Mouse (Mus musculus) heart, adult 2 months (tissue): ENCODE measurements around the gene Tmem104. TPM values are rescaled to one million over a fixed set of nuclear protein-coding genes. Genes with fewer than 3 reads are reported as not detected.

Experiments used
- DNase-seq, 2 experiments: peaks; one replicate each; pipeline ENCODE4 v3.0.0; 2021
- H3K27ac ChIP-seq: fragments of 200-600 bp; 2 replicates; pipeline ENCODE4 v1.8.1; 2022
- H3K27me3 ChIP-seq: fragments of 200-500 bp; 2 replicates; pipeline ENCODE4 v1.6.1; 2012; ENCODE audit warnings: mild to moderate bottlenecking, low read length, inconsistent platforms, mixed read lengths; ENCODE audit not compliant: control insufficient read depth, insufficient read depth
- H3K36me3 ChIP-seq: fragments of 200-500 bp; 2 replicates; pipeline ENCODE4 v1.6.1; 2012; ENCODE audit warnings: low read length, inconsistent platforms; ENCODE audit not compliant: control insufficient read depth, insufficient read depth
- H3K4me1 ChIP-seq: fragments of 200-500 bp; 2 replicates; pipeline ENCODE4 v1.6.1; 2011; ENCODE audit warnings: low read length; ENCODE audit not compliant: control insufficient read depth, insufficient read depth
- H3K4me3 ChIP-seq: fragments of 200-600 bp; 2 replicates; pipeline ENCODE4 v1.8.1; 2022
- H3K79me2 ChIP-seq: fragments of 200-500 bp; replicated peaks from 2 replicates; pipeline ENCODE4 v1.6.1; 2012; ENCODE audit warnings: mild to moderate bottlenecking, inconsistent platforms, low read length, moderate library complexity, mixed read lengths; ENCODE audit not compliant: control insufficient read depth, insufficient read depth
- H3K9ac ChIP-seq: fragments of 200-500 bp; 2 replicates; pipeline ENCODE4 v1.6.1; 2012; ENCODE audit warnings: low read depth, mild to moderate bottlenecking, control low read depth, inconsistent platforms, low read length, mixed read lengths
- CTCF ChIP-seq: fragments of 200-600 bp; IDR thresholded peaks from 2 replicates; pipeline ENCODE4 v1.8.1; 2022; ENCODE audit warnings: antibody characterized with exemption, mild to moderate bottlenecking, moderate library complexity
- EP300 ChIP-seq: fragments of 200-500 bp; IDR thresholded peaks from 2 replicates; pipeline ENCODE4 v1.6.1; 2011; ENCODE audit warnings: low read depth, low read length, control low read depth; ENCODE audit not compliant: insufficient read depth
- POLR2A ChIP-seq: fragments of 200-500 bp; IDR thresholded peaks from 2 replicates; pipeline ENCODE4 v1.6.1; 2011; ENCODE audit warnings: mild to moderate bottlenecking, low read depth, low read length, control low read depth; ENCODE audit not compliant: insufficient read depth
- WGBS: fragments of 180-500 bp; shearing (Covaris S2); methylation state at CpG from one replicate; pipeline ENCODE4 v1.1.7; 2018; 5-methylcytosine and 5-hydroxymethylcytosine counted together
- intact Hi-C: fragments of 180-260 bp; cut with DNase I; formaldehyde crosslinking; loops from one replicate; pipeline ENCODE4 v1.15.1; 2025
- polyA plus RNA-seq: library from polyadenylated mRNA; depleted of rRNA; stranded (reverse); fragments of >200 nt; gene quantifications from 2 replicates; pipeline ENCODE4 v1.2.3, GENCODE M21; 2012
- total RNA-seq, 2 experiments: library from RNA; stranded (reverse); gene quantifications; 2 replicates each; pipeline ENCODE4 v1.2.3; 2021

The Tmem104 gene
- total and polyA plus RNA-seq, 3 experiments, result 8.8 to 11.6 (median 9.9) TPM

DNA sequence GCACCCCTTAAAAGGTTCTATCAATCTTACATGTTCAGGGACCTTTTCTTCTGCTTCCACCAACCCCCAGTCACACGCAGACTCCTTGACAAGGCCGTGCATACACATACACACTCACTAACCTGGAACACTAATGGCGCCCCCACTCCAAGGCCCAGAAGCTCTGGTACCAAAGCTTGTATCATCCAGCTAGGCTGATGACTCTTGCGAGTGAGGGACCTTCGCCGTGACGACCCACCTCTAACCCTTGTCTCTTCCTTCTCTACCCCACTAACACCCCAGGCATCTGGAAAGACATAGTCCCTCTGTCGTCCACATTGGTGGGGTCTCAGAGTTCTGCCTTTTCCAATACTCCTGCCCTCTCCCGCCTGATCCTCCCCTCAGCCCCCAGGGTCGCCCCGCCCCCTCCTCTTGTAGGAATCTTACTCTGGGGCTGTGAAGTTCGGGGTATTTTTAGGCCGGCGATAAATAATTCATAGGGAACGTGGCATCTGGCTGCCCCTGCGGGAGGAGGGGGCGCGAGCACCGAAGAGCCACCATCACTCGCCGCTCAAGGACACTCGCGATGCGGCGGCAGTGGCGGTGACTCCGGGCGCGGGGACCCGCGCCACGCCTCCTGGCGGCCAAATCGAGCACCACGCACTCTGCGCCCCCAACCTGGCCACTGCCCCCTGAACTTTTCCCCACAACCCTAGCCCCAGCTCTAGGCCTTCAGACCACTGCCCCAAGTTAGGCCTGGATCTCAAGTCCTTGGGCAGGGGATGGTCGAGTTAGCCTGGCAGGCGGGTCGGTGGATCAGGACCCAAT lies 77.8 kb downstream of the Tmem104 start:
- TF ChIP-seq EP300 (no peak), CTCF (peak; percentile 70)
- WGBS, result 15% methylated on average over 39 of the region's 39 CpGs
- Histone ChIP-seq H3K4me3 (no peak overlapping the region), H3K27me3 (peaks cover 9% of the 10 kb centered on the region), H3K79me2 (no peaks in the 10 kb centered on the region), H3K36me3 (no peaks in the 10 kb centered on the region), H3K4me1 (no peaks in the 10 kb centered on the region), H3K9ac (no peak overlapping the region), H3K27ac (no peak overlapping the region)
- no peak for DNase-seq
- intact Hi-C loops, result no loop called here

DNA sequence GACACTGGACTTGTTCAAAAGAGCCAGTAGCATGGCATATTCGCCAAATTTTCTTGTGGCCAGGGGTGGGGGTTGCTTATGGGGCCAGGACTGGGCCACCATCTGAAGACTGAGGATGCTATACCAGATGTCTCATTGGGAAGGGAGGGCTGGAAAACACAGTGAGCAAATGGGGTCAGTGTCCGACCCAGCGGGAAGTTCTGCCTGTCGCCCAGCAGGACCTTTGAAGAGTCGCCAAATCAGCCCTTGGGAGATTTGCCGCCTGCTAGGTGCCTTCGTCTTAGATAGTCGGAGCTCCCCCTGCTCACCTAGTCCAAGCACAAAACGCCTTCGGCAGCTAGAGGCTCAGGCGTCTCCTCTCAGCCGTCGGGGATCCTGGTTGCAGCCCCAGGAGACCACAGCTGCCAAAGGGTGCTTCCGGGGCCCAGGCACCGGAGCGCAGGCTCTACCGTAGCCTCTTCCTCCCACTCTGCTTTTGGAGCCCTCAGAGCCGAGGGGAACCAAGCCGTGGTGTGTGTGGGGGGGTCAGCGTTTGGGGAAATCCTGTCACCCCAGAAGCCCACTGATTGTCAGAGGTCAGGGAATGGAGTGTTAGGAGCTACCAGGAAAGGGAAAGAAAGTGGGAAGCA lies 78.6 kb downstream of the Tmem104 start:
- Histone ChIP-seq H3K4me3 (no peak overlapping the region), H3K9ac (no peak overlapping the region), H3K4me1 (no peaks in the 10 kb centered on the region; the same call in 1 of the 2 replicates), H3K36me3 (no peaks in the 10 kb centered on the region), H3K79me2 (no peaks in the 10 kb centered on the region), H3K27ac (no peak overlapping the region), H3K27me3 (peaks cover 9% of the 10 kb centered on the region)
- TF ChIP-seq EP300 (no peak), CTCF (no peak), POLR2A (no peak)
- 8% methylated on average over 20 of the region's 20 CpGs for WGBS
- intact Hi-C loops, result no loop called here
- no peak for DNase-seq

DNA sequence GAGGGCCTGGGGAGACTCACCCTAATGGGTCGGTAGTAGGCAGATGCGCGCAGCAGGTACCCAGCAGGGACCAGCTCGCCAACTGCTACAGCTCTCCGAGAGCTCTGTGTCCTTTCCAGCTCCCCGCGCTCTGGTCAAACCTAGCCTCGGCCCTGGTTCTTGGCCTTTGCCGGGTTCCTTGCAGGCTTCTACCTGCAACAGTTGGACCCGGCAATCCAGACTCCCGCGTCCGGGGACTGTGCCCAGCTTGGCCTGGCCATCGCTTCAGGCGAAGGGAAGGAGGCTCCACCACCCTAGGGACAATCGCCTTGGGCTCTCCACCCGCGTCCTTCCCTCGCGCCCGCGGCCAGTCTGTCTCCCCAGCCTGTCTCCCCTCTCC lies 79.1 kb downstream of the Tmem104 start:
- H3K9ac ChIP-seq, result no peak overlapping the region

DNA sequence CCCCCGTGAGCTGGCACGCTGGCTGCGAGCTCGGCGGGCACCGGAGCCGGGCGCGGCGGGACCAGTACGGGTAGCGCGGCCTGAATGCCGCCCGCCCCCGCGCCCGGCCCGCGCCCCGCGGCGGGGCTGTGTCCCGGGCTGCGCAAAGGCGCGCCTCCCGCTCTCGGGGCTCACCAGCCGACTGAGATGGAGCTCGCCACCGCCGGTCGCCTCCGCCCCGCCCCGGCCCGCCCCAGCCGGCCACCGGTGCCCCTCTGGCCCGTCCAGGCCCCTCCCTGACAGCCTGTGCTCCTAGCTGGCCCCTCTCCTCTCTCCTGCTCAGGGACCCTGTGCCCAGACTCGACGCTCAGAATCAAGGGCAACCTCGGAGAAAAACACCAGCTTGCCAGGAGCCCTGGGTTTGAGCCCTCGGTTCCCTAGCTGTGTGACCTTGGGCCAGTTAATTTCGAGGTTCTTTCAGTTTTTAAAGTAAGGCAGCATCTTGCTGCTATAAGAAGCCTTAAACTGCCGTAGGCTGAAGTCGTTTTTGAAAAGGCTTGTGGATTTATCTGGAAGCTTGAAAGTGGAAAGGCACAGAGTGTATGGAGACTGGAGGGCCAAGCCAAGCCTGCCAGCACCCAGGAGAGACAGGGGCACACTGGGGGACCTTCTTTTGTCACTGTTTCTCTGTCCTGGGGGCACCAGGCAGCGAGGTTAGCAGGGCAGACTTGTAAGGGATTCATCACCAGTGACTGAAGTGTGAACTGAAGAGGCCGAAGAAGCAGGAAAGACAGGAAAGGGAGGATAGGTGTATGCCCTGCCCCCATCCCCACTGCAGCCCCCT lies 80.0 kb downstream of the Tmem104 start, which contains the start of gene Grin2c:
Gene Grin2c, minus strand, starts transcription at position 183 of the 823 bp plus-strand sequence.
- intact Hi-C loops, result no loop called here
- Histone ChIP-seq H3K27ac (no peak within 1 kb of the TSS), H3K9ac (peak within 1 kb of the TSS; percentile 5; the same call in 1 of the 2 replicates), H3K27me3 (peaks cover 9% of the 10 kb centered on the region), H3K4me1 (no peaks in the 10 kb centered on the region; the same call in 1 of the 2 replicates), H3K79me2 (no peaks in the 10 kb centered on the region), H3K4me3 (peak within 1 kb of the TSS; percentile 20; the same call in 1 of the 2 replicates), H3K36me3 (no peaks in the 10 kb centered on the region)
- no peak for DNase-seq
- TF ChIP-seq EP300, result no peak
- no peak for TF ChIP-seq POLR2A
- TF ChIP-seq CTCF, result no peak
- 11% methylated on average over 45 of the region's 50 CpGs for WGBS

More for the DNA sequence above, 79.1 kb downstream of the Tmem104 start:
- Histone ChIP-seq H3K27ac (no peak overlapping the region), H3K4me3 (peak overlapping the region; percentile 20; the same call in 1 of the 2 replicates), H3K36me3 (no peaks in the 10 kb centered on the region), H3K4me1 (no peaks in the 10 kb centered on the region; the same call in 1 of the 2 replicates), H3K79me2 (no peaks in the 10 kb centered on the region), H3K27me3 (peaks cover 9% of the 10 kb centered on the region)
- TF ChIP-seq POLR2A (no peak), EP300 (no peak), CTCF (no peak)
- no peak for DNase-seq
- 4% methylated on average over 22 of the region's 22 CpGs for WGBS
- intact Hi-C loops, result no loop called here

DNA sequence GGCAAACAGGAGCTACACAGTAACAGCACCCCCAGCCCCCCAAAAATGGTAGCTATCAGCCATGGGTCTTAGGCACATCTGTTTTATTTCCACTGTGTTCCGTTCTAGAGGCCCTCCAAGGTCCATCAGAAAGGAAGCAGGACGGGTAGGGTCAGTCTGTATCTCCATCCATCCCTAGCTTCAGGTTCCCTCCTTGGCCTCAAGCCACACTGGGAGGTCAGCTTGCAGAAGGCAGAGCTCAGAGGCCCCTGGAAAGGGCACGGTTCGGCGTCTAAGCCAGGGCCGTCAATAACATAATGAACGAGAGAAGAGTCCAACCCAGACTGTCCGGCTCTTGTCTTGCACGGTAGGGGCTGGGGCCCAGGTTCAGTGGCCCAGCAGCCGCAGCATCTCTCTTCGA lies 80.7 kb downstream of the Tmem104 start:
- no peaks in the 10 kb centered on the region; the same call in 1 of the 2 replicates for H3K4me1 ChIP-seq
- no peak for DNase-seq
- WGBS, result 89% methylated on average over 11 of the region's 11 CpGs
- no peak for TF ChIP-seq EP300
- TF ChIP-seq CTCF, result no peak
- no peak for TF ChIP-seq POLR2A
- H3K27me3 ChIP-seq, result peaks cover 9% of the 10 kb centered on the region
- intact Hi-C loops, result no loop called here
- H3K27ac ChIP-seq, result no peak overlapping the region
- H3K4me3 ChIP-seq, result no peak overlapping the region
- no peaks in the 10 kb centered on the region for H3K36me3 ChIP-seq
- H3K9ac ChIP-seq, result no peak overlapping the region
- no peaks in the 10 kb centered on the region for H3K79me2 ChIP-seq
